Mouse (Mus musculus) heart, adult 8-10 months (tissue): Measurements from ENCODE around the gene Nars2. TPM values are rescaled to one million over a fixed set of nuclear protein-coding genes. Genes with fewer than 3 reads are reported as not detected.
"Not testable (repeated sequence)": the region's sequence is repeated elsewhere in the genome, so short reads cannot be mapped to it uniquely, and the experiment has no call there.

Source experiments
- DNase-seq: peaks from one replicate; pipeline ENCODE4 v3.0.0; 2022; ENCODE audit warnings: low spot score
- total RNA-seq, 4 experiments: library from RNA; stranded (reverse); gene quantifications; 2 replicates each; pipeline ENCODE4 v1.2.4; 2022

Gene Nars2
- 10 to 100 TPM; 16.9 to 24.1 (median 19.8) TPM for total RNA-seq

DNA sequence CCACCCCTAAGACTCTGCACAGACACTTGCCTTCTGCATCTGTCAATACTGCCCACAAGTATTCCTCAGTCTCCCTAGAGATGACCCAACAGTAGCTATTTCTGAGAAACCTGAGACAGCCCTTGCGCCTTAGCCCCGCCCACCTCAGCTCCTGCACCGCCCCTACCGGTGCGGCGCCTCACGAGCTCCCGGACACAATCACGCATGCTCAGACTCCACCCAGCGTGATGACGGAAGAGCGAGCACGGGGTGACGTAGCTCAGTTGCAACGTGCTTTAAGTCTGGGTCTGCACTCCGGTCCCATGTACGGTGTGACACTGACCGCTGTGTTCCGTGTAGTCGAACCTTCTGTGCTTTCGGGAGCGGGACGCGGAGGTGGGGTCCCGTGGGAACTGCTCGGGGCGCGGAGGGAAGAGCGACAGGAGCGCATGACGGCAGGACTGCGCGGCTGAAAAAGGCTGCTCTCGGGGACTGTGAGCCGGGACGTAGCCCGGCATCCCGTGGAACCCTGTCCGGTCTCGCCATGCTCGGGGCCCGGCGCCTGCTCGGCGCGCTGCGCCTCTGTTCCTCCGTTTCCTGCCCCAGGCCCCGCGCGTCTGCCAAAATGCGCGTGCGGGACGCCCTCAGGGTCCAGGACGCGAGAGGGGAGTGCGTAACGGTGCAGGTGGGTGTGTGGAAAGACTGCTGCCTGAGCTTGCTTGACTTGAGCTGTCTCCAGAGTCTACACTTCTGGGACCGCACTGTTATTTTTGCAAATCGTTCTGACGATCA, at the start of gene Nars2:
Nars2 (plus strand) TSS at position 225 of the 771 bp plus-strand sequence.
- peak; percentile 91 for DNase-seq

DNA sequence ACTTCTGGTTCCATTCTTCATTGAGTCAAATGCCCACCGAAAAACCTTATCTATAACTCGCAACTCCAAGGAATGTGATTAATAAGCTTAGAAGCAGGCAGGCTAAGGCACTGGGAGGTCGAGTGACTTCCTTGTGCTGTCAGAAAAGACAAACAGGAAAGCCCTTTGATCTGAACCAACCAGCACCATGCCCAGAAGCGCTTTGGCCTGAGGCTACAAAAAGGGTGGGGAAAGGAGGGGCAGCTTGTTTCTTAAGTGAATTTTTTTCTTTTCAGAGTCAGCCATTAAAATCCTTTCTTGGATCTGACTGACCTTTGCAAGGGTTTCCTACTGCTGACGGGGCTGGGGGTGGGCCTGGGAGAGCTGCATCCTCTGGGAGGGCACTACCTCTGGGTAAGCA, 49.1 kb upstream of the Nars2 start:
- no peak for DNase-seq

DNA sequence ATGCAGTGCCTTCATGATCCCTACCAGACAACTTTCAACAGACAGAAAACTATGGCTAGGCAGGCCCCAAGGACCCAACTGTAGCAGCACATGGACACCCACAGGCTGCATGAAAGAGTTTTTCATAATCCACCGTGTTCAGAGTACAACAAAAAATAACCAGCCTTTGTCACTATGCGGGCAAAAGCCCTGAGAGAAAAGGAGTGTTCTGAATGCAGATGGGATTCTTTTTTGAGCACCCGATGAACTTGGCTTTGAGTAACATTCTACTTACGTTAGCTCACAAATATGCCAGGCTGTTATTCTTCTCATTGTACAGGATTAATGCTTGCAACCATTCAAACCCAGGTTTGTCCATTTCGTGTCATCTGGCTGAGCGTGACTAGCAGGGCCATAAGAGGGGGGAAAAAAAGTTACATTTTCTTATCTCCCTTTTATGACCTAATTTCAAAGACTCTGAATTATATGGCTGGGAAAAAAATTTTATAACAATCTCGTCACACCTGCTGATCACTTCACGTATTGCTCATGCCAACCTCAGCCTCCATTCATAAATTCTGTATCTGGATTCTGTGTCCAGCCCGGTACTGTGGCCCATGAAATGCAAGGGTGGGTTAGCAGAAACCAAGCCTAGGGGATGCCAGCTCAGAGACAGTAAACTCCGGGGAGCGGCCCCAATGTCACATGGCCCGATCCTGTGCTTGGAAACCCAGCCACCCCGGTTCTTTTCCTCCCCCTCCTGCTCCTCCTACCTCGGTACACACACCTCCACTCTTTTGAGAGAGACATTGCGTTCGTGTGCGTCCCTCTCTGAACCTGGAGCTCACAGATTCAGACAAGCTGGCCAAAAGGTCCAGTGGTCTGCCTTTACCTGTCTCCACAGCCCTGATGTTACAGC, 48.0 kb upstream of the Nars2 start:
- no peak for DNase-seq

DNA sequence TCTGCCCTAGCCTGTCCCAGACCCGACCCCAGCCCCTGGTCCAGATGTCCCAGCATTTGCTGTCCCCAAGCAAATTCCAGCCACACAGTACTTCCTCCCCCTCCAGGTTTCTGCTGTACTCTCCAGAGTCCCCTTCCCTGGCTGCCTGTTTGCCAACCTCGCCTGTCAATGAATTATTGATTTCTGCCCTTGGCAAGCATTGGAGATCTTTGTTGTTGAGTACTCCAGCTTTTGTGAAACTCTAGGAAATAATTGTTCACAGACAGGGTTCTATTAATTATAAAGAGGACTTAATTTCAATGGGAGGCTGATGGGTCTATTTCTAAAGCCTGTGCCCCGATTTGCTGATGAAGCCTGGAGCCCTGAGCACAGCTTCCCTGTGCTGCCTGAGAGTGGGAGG, 46.9 kb upstream of the Nars2 start:
- DNase-seq, result no peak

DNA sequence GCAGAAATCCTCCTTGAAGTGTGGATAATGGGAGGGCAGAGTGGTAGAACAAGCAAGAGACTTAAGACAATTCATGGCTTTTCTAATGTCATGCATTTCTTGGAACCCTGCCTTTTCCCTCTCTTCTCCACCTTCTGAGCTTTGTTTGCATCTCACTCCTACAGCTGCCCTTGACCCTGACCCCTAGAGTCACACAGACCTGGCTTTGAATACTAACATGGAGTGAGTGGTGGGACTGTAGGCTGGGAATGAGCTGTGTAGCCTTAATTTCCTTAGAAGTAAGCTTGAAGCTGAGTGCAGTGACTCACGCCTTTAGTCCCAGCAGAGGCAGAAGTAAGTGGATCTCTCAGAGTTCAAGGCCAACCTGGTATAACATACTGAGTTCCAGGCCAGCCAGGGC, 46.4 kb upstream of the Nars2 start:
- DNase-seq, result no peak

DNA sequence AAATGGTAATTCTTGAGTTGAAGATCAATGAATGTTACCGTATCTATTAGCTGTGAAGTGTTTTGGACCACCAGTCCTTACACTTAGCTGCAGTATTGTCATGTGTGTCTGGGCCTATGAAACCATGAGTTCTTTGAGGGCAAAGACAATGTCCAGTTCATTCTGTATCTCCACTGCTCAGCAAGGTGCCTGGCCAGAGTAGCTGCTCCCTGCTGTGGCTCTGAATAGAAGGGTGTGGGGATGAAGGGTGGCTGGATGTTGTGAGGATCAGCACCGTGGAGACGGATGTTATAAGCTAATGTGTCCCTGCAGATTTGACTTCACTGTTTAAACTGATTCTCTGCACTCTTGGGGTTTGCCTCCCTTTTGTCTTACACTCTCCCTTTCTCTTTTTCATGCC, 45.9 kb upstream of the Nars2 start:
- DNase-seq, result no peak

DNA sequence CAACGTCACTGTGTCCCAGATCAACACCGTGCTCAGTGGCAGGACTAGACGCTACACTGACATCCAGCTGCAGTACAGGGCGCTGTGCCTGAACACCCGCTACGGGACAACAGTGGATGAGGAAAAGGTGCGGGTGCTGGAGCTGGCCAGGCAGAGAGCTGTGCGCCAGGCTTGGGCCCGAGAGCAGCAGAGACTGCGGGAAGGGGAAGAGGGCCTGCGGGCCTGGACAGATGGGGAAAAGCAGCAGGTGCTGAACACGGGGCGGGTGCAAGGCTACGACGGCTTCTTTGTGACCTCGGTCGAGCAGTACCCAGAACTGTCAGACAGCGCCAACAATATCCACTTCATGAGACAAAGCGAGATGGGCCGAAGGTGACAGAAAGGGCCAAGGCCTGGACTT, 45.1 kb upstream of the Nars2 start:
- DNase-seq, result no peak

DNA sequence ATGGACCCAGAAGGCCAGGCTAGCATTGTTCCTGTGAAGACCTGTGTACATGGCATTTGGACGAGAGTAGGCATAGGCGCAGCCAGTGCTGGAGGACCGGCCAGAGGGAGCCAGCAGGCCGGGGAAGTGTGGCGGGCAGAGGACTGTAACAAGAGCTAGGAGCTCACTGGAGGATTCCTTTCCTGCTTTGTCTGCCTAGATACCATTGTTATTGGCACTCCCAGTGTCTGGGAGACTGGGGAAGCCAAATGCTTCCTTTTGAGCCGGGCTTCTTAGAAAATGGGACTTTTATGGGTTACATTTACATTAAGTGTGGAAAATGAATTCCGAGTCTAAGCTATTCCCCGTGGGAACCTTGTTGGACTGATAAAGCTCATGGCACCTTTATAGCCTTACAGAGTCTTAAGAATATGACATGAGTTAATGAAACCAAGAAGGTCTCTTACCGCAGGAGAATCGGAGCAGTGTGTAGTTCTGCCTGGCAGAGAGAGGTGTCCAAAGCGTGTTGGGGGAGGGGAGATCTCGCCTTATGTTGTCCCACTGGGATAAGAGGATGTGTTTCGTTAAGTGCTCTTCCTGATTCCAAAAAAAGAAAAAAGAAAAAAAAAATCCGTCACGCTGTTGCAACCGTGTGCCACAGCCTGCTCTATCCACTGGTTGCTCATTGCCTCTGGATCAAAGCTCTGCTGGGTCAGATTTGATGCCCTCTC, 43.2 kb upstream of the Nars2 start:
- no peak for DNase-seq

DNA sequence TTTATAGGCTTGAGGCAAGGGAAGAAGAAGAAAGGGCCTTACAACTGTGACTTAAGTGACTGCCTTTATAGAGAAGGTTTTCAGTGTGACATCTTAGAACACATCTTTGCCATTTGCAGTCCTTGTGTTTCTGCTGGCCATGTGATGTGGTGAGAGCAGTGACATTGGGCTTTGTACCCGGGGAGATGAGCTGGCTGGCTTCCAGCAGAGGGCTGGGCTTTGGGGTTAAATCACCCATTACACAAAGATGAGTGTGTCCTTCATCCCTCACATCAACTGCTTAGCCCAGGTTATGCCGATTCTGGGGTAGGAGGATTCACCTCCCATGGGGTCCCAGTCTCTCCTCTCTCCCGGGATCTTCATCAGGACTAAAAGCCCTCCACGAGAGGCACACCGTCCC, 41.4 kb upstream of the Nars2 start:
- DNase-seq, result no peak

DNA sequence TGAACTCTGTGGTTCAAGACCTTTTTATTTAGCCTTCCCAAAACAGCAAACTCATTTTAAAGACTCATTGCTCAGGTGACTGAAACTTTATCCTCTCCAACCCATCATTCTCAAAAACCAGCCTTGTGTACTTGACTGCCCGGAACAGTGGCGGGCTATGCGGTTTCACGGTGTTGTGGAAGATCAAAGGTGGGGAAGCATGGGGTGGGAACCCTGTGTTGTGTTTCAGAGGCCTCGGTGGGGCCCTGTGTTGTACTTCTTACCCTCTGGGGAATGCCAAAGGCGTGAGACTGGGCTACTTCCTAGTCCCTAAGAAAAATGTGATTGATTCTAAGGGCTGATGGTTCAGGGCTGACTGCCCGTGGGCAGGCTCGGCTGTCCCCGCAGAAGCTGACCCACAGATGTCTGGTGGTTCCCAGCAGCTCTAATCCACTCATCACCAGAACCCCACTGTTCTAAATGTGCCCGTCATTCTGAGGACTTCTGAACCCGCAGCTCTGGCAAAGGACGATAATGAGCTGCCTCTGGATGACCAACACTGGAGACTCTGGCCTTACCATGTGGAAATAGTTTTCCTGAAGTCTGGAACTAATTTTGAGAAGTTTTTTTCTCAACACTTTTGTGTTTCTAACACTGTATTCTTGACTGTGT, 40.9 kb upstream of the Nars2 start:
- no peak for DNase-seq

DNA sequence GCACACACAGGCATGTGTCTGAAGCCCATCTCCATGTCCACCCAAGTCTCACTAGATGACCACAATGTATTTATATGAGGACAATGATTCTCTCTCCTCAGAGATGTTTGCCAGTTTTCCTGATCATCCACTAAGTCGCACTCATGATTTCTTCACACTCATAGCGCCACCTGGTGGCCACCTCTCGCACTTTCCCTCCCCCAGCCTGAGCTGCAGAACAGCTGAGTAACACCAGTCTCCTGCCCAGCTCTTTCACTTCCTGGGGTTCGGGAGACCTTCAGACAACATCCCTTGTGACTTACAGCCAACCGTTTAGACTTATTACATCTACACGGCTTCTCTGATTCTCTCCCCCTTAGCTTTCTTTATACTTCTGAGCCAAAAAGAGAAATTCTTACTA, 37.3 kb upstream of the Nars2 start:
- DNase-seq, result peak; percentile 69

DNA sequence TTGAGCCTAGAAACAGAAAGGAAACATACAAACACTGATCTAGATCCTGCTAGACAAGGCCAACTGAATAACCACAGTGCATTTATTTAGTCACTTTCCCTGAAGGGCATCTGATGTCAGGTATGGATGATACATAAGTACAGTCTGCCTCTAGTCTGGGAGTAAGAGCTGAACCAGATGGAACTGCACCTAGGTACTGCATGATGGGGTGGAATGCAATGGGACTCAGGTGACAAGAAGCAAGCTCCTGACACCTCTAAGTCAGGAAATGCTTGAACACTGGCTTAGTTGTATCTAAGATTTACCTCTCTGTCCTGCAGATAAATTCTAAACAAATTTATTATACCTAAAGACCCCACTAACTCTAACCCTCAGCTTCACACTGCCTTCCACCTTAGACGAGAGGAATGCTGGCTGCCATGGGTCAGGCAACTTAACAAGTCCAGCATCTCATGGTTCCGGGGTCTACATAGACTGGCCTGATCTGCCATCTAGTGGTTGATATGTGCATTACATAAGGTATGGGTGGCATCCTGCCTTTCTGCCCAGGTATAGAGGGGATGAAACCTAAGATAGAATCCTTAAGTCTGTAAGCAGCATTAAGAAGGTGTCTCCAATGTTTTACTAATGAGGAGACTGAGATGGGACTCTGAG, 35.7 kb upstream of the Nars2 start:
- peak; percentile 56 for DNase-seq

DNA sequence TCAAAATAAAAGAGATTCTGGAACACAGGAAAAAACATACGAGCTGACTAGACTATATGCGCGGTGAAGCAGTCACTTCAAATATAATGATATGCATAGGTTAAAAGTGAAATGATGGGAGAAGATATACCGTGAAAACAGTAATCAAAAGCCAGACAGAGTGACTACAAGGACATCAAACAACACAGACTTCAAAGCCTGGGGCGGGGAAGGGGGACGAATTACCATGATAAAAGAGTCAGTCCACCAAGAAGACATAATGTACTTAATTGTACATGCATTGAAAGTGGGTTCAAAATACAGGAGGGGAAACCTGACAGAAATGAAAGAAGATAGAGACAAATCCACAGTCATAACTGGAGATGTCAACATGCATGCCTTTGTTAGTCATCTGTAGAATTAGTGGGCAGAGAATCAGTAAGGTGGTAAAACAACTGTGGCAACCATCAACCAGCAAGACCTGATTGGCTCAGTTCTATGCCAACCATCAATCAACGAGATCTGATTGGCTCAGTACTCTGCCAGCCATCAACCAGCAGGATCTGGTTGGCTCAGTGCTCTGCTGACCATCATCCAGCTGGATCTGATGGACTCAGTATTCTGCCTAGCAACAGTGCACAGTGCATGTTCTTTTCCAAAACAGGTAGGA, 30.7 kb upstream of the Nars2 start:
- DNase-seq, result no peak

DNA sequence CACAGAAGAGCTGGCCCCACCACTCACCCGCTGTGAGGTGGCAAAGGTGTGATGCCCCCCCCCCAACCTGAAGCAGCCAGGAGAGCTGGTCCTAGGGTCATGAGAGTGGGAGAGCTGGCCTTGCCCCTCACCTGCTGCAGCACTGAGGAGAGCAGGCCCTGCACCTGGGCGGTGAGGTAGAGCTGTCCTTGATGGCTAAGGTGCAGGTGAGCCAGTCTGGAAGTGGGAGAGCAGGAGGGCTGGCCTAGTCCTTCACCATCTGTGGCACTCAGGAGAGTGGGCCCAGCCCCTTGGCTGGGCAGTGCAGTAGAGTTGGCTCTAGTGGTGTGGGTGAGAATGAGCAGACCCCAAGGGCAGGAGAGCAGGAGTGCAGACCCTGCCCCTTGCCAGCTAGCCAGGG, 28.4 kb upstream of the Nars2 start:
- DNase-seq, result no peak

DNA sequence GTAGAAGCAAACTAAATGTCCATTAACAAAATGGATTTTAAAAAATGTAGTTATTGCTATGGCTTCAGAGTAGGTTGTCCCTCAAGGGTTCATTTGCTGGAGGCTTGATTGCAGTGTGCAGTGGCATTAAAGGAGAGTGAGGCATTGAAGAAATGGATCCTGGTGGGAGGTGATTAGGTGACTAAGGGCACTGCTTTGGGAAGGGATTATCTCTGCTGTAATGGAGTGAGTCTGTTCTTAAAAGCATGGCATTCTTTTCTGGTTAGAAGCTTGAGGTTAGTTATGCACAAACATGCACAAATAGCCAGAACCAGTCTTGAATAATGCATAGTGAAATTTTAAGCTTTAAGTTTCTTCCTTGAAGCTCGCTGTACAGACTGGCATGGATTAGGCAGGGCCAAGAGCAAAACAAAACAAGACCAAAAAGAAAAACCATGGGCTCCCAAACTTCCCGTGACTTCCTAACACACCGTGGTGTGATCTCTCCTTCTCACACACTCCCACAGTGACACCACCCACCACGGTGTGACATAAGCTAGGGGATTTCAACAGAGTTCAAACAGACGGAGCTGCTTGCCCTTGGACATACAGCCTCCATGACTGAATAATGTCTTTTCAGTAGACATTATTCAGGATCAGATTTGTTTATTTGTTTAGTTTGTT, 7.5 kb upstream of the Nars2 start:
- DNase-seq, result no peak

DNA sequence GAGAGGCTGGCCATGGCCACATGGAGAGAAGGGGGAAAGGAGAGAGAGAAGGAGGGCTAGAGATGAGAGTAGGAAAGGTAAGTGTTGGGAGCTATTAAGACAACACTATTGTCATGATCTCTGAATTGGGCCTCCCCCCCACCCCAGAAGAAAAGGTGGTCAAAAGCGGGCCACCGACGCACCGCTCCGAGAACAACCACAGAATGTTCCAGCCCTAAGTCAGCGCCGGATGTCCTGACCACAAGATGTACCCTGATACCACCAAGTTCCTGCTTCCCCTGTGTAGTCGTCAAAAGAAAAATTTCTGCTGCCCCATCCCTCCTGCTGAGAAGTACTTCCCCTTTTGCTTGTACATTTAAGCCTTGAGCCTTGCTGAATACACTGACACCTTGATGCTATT, 4.8 kb upstream of the Nars2 start:
- not testable (repeated sequence) for DNase-seq

DNA sequence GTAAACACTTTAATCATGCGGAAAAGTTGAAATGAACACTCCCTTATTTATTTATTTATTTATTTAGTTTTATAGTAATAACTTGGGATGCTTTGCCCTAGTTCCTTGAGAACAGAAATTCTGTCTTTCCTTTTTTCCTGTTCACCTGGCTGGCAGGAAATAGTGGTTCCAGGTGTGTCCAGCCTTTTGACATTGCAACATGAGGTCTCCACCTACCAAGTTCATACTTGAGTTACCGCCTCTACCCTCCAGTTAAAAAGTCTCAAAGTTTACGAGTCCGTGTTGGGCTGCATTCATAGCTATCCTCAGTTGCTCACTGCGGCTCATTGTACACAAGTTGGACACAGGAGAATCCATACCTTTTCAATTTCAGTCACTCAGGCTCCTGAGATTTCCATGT, 789 bp downstream of the Nars2 start:
- DNase-seq, result no peak

DNA sequence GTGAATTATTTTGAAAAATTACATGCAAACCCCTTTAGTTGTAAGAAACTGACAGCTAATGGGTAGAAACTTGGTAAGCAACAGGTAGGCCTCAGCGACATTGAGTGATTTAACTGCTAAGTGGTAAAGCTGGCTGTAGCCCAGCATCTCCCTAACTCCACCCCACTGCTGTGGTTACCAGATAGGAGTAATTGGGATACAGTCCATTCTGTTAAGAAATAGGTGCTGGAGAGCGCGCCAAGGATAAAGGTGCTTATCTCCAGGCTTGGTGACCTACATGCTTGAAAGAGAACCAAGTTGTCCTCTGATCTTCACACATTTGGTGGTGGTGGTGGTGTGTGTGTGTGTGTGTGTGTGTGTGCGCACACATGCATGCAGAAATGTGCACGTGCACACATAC, 7.9 kb downstream of the Nars2 start:
- DNase-seq, result no peak

DNA sequence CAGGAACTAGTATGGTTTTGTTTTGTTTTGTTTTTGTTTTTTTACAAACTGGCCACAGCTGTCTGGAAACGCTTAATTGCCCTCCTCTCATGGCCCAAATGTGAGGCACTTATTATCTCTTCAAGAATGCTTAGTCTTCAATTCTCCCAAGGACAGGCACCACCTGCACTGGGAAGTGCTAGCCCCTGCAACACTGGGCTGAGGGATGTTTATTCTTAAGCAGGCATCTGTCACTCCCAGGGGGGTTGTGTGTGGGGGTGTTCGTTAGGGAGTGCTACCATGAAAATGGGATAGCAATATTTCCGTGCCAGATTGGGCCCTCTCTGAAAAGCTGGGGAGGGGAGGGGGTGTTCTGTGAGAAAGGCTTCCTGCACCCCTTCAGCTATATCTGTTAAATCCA, 15.9 kb downstream of the Nars2 start:
- DNase-seq, result no peak

DNA sequence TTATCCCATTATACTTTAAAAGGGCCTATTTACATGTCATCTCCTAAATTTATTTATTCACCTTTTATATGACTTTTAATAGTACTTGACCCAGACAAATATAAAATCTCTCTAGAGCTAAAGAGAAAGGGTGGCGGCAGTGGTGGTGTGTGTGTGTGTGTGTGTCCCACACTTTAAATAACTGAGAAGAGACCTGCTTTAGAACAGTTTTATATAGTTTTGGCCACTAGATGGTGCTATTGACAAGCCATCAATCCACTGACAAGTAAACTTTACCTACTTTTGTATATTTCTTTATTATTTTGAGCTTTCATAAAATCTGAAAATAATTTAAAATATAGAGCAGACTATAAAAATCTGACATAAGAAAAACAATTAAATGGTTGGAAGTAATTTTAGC, 19.1 kb downstream of the Nars2 start:
- DNase-seq, result peak; percentile 78
